Mouse (Mus musculus) adrenal gland, postnatal 14 days (tissue): Measurements from ENCODE around the gene Cenpj. TPM values are rescaled to one million over a fixed set of nuclear protein-coding genes. Genes with fewer than 3 reads are reported as not detected.

Source experiments
- DNase-seq: peaks from one replicate; pipeline ENCODE4 v3.0.0; 2021; ENCODE audit warnings: mixed read lengths
- long read RNA-seq, 2 experiments: library from polyadenylated mRNA; stranded (forward); transcript quantifications; one replicate each; pipeline ENCODE4 v2.0.0; 2021
- total RNA-seq: library from RNA; stranded (reverse); gene quantifications from 2 replicates; pipeline ENCODE4 v1.2.3, GENCODE M21; 2021

Gene Cenpj
- 8.7 and 9.5 TPM in 2 replicates for total RNA-seq
- long read RNA-seq, experiment 1, partial matches to known transcripts: 0 of 3 reads
- long read RNA-seq, experiment 1, other reads (novel, unspliced or antisense): 3 of 3 reads
- long read RNA-seq, experiment 2, partial matches to known transcripts: 0 of 4 reads
- long read RNA-seq, experiment 2, other reads (novel, unspliced or antisense): 4 of 4 reads

DNA sequence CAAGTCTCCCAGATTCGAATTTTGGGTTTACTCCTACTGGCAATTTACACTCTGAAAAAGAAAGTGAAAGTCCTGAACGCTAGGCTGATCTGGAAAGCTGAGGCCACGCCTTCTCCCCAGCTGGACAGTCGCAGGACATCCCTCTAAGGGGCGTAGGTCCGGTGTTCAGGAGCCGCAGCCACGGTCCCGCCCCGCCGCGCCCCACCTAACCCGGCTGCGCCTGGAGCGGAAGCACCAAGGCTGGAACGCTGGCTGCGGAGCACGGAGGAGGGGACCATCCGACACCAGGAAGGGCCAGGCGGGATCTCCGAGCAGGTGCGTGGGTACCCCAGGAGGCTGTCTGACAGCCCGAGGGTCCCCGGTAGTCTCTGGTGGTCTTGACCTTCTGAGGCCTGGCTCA, at the start of gene Cenpj, which contains the start of gene Parp4:
Gene Cenpj (minus strand): TSS at position 10 of the 400 bp plus-strand sequence.
Gene Parp4 (plus strand): TSS at position 204 of the 400 bp plus-strand sequence.
- peak; percentile 96 for DNase-seq

DNA sequence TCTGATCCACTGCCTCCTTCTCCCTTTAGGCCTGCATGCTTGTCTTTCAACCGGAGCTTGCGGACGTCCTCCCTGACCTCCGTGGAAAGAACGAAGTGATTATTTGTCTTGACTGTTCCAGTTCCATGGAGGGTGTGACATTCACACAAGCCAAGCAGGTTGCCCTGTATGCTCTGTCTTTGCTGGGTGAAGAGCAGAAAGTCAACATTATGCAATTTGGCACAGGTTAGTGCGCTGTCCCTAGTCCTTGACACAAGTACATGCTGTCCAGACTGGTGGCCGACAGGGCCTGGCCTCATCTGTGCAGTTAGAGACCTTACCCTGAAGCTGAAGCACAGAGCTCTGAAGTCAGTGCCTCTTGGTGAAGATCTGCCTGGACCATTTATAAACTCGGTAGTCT, 45.2 kb upstream of the Cenpj start:
- DNase-seq: peak; percentile 22

- no peak for DNase-seq
These were observed 42.2 kb upstream of the Cenpj start for GRCm38 (mm10) chr14:56617470-56617869.

GRCm38 (mm10) chr14:56613212-56613611, 38.0 kb upstream of the Cenpj start:
- no peak for DNase-seq

DNA sequence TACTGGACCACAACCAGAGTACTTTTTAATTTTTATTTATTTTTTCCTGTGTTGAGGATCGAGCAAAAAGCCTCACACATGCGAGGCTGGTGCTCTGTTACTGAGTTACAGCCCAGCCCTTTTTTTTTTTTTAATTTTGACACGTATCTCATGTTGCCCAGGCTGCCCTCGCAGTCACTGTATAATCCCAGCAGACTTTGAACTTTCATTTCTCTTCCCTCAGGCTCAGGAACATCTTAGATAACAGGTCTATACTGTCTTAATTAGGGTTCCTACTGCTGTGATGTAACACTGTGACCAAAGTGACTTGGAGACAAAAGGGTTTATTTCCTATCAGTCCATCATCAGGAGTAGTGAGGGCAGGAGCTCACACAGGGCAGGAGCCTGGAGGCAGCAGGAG, 29.9 kb upstream of the Cenpj start:
- no peak for DNase-seq

DNA sequence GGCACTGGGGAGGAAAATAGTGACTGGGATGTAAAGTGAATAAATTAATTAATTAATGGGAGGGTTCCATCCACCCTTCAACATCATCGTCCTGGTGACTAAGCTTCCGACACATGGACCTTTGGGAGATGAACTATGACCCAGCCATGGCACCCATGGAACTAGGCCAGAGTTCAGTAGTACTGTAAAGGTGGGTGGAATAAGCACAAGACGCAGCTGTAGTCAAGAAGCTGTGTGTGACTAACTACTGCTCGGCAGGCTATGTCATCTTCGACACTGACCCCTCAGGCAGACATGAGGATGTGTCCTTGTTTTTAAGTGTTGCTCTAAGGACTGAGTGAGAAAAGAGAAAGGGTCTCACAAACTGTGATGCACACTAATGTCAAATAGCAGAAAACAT, 29.2 kb upstream of the Cenpj start:
- no peak for DNase-seq

DNA sequence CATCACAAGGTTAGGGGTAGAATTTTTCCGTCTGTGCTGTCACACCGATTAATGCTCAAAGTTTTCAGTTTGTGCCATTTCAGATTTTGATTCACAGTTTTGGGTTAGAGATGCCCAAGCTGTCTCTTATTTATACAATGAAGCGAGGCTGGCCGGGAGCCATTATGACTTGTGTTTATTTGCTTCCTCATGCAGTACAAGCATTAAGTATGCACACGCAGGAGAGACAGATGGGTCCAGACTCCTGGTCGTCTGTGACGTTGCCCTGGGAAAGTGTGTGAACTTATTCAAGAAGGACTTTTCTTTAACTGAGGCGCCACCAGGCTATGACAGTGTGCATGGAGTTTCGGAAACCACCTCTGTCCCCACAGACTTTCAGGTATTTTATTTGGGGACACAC, 26.8 kb upstream of the Cenpj start:
- no peak for DNase-seq

DNA sequence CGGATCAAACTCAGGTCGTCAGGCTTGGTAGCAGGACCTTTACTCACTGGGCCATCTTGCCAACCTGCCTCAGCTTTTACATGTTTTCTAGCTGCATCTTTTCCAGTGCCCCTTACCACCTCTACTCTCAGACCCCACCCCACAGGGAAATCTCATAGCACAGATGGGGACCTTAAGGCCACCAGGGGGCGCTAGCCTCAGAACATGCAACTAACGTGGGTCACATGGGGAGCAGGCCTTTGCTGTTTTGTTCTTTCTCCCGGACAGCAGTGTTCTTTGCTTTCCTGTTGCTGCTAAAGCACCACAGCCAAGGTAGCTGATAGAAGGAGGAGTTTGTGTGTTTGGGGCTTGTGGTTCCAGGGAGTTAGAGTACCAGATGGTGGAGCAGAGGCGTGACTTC, 23.5 kb upstream of the Cenpj start:
- DNase-seq: peak; percentile 86

DNA sequence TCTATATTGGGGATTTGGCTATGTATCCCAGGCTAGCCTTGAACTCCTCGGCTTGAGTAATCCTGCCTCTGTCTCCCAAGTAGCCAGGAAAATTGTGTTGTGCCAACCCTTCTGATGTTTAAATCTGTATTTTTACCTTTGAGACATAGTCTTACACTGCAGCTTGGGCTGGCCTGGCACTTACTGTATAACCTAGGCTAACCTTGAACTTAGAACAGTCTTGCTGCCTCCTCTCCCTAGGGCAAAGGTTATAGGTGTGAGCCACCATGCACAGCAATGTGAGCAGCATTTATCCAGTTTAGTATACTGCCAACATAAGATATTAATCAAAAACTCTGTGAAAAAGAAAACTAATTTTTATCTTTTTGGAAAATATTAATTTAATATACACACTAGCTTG, 19.6 kb upstream of the Cenpj start:
- DNase-seq: no peak

DNA sequence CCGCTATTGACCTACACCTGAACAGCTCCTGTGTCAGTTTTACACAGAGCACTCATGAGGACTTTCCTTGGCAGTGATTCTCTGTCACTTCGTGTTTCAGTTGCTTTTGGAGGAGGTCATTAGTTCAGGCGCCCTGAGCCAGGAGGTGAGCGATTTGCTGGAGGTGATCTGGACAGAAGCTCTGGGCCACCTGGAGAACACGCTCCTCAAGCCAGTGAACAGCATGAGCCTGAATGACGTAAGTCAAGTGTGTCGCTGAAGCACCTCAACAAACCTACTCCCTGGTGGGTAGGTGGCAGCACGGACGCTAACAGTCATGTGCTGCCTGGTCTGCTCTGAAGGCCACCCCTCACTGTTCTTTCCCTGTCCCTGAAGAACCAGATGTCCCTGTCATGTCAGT, 17.0 kb upstream of the Cenpj start:
- no peak for DNase-seq

GRCm38 (mm10) chr14:56582294-56582693, 7.1 kb upstream of the Cenpj start:
- DNase-seq: no peak

DNA sequence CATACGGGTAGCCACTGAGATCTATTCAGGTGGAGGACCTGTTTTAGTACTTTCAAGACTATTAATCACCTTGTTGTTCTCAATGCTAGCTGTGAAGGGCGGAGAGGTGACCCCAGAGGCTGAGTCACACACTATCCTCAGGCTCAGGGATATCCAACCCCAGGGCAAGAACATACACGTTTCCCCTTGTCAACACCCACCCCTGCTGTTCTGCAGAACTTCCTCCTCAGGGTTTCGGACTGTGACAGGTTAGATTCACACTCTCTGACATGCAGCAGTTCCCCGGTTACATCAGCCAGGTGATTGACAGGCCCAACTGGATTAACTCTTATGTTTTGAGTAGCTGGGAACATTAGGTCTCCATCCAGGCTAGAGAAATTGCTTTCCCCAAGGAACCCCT, 5.9 kb upstream of the Cenpj start:
- peak; percentile 23 for DNase-seq

- DNase-seq: no peak
These were observed 3.8 kb upstream of the Cenpj start for GRCm38 (mm10) chr14:56579011-56579410.

DNA sequence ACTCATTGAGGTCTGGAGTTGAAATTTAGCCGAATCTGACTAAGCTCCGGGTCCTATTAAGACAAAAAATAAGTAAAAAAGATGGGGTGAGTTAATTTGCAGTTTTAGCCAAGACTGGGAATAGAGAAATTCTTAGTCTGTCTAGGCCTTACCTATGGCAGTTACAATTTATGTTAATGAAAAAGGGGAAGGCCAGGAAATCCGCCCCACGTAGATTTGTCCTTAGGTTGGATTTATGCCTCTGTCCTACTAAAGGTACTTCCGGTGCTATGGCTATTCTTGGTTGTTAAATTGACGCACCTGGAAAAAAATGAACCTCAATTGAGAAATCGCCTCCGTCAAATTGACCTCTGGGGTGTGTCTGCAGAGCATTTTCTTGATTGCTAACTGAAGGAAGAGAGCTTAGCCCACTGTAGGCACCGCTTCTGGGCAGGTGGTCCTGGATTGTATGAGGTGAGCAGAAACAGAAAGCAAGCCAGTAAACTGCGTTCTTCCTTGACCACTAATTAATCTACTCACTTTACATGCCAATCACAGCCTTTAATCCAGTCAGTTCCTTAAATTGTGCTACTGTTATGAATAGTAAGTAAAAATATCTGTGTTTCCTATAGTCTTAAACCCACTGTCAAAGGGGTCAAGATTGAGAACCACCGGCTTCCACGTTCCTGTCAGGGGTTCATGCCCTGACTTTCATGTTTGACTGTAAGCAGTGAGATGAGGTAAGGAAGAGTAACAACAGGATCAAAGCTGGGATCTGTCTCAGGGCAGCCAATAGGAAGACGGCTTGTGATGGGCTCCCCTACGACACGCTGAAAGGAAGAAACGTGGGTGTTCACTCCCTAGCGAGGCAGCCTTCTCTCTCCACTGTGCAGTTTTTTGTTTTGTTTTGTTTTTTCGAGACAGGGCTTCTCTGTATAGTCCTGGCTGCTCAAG, 1.0 kb upstream of the Cenpj start:
- DNase-seq: no peak

DNA sequence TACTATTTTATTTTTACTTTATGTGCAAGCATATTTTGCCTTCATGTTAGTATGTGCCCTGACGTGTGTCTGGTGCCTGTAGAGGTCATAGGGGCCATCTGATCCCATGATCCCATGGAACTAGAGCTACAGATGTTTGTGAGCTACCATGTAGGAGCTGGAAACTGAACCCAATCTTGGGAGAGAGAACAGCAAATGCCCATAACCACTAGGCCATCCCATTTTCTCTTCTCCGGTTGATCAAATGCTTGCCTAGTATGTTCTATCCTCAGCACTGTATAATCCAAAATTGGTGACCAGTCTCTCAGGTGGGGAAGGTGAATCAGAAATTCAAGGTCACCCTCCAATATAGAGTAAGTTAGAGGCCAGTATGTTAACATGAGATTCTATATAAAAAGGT, 2.7 kb downstream of the Cenpj start:
- no peak for DNase-seq

DNA sequence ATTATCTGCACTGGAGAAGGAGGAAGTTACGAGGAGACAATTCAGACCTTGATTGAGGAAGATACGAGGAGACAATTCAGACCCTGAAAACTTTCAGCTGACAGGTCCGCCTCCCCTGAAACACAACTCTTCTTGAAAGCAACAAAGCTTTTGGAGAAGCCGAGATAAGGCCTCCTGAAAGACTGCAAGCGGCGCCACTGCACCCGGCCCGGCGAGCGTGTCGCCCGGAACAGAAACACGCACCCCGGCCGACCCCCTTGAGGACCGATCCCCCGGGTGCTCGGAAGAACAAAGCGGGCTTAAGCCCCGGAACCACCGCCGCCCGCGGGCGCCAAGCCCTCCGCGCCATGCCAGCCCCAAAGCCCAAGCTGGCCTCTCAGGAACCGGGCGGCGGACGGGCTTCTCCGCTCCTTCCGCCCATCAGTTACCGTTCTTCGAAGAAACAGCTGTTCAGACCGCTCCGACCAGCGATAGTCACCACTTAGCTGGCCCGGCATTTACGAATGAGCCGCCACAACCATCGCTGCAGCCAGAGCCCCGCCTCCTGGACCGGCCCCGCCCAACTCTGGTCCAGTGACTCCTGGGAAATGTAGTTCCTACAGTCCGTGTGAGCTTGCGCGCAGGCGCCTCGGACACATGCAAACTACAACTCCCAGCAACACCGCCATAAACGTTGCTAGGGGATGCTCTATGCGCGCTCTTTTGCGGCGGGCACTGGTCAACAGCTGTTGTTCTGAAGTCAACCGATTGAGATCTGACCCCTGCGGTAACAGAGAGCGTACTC, 3.7 kb downstream of the Cenpj start:
- DNase-seq: peak; percentile 97

- DNase-seq: no peak
These were observed 6.2 kb downstream of the Cenpj start for GRCm38 (mm10) chr14:56569041-56569440.

DNA sequence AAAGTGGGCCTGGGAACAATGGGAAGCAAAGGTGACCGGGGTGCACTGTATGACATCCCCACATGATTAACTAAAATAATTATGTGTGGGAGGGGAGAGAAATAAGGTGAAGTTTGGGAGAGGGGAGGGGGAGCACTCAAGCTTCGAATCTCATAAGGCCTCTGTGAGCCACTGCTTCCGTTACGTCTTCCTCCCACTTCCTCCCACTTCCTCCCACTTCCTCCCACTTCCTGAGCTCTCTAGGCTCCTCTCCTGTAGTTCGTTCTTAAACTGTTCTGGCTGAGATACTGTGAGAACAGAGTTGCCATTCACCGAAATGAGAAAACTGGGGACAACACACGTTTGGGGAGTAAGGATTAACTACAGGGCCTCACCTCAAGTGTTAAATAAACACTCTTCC, 7.7 kb downstream of the Cenpj start:
- no peak for DNase-seq

DNA sequence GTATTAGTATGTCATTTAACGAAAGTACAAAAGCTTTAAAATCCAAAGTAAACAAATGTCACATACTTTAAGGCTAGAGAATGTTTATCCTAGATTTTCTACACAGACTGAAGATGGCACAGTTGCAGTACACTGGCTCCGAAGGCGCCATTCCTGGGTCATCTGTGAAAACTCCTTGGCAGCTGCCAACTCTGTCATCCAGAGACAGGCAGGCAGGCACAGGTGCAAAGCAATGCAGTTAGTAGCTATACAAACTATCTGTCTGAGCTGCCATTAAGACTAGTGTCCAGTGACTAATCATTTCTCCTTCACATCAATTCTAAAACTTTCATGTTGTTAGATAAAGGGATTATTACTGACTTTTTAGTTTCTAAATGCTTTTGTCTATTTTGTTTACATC, 16.1 kb downstream of the Cenpj start:
- no peak for DNase-seq

DNA sequence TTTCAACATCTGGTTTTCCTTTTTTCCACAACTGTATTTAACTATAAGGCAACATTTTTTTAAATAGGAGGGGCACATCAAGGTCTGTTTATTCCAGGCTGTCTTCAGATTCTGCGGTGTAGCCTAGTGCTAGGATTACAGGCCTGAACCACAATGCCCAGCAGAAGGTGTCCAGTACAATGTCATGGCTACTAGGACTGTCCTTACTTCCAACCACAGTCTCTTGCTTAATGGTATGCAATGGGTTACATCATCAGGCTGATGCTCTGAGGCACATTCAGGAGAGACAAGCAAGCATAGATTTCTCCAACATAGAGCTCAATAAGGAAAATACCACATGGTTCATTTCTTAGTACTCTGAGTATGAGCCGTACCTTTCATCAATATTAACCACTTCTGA, 20.5 kb downstream of the Cenpj start:
- DNase-seq: no peak

DNA sequence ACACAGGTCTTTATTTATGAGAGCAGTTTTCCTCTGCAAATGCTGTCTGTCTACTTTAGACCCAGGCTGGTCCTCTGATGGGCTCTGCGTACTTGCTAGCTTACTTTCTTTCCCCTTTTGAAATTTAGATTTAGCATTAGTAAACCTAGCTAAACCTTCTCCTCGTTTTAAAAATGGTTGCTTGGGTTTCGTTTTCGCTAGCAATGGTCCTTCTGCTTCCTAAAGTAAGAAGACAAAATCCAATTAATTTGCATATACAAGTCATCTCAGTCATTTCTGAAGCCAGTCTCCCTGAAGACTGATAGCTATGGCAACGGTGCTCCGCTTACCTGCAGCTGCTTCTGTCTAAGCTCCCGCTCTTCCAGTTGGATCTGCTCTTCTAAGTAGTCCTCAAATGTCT, 21.9 kb downstream of the Cenpj start:
- DNase-seq: no peak

DNA sequence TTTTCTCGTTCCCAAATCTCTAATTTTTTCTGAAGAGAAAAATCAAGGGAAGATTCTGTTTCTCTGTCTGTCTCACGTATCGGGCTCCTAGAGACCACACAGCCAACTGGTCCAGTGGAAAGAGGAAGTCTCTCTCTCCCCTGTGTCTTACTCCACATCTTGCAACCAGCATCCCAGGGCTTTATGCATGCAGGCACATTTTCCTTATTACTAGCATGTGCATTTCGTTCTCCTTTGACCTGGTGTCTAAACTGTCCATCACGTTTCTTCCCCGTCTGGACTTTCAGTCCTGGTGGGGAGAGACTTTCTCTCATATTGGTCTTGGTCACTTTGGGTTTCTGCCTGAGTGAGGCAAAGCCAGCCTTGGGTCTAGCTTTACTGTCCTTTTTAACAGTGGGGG, 22.3 kb downstream of the Cenpj start:
- DNase-seq: no peak

GRCm38 (mm10) chr14:56550960-56551359, 24.3 kb downstream of the Cenpj start:
- DNase-seq: no peak
